Mouse (Mus musculus) urinary bladder, adult 18-20 months (tissue): ENCODE data around the gene Rbms3.

Experiments used
- DNase-seq, 2 experiments: peaks; one replicate each; pipeline ENCODE4 v3.0.0; 2022; ENCODE audit warnings: low spot score in 2 of 2, mixed read lengths in 2 of 2

Rbms3 gene

DNA sequence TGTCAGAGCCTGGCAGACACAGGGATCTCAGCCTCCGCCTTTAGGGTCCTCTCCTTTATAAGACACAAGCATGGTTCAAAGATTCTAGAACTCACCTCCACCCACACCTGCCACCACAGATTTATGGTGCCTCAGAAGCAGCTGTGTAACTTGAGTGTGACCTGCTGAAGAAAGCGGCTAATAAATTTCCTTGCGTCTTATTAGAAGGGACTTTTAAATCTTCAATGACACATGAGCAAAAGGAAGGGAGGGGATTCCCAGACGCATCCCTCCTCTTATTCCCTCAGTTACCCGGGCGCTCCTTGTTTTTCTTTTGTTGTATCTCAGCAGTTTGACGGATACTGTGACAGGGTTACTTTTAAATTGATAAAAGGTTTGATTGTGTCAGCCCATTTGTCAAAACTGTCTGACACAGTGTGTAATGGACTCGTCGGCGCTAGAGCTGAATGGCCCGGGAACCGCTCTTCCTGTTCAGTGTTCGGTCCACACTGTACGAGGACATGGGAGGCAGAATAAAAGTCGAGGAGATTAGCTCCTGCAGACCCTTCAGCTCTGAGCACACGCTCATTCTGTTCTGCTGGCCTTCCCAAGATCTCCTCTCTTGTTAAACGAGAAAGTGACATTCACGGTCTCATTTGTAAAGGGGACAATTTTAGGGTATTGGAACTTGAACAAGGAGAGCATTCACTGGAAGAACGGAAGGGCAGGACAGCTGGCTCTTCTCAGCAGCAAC is 527.3 kb downstream of the Rbms3 start:
- DNase-seq, result no peak

- no peak for DNase-seq
Measured at GRCm38 (mm10) chr9:117100181-117100580, 529.5 kb downstream of the Rbms3 start.

DNA sequence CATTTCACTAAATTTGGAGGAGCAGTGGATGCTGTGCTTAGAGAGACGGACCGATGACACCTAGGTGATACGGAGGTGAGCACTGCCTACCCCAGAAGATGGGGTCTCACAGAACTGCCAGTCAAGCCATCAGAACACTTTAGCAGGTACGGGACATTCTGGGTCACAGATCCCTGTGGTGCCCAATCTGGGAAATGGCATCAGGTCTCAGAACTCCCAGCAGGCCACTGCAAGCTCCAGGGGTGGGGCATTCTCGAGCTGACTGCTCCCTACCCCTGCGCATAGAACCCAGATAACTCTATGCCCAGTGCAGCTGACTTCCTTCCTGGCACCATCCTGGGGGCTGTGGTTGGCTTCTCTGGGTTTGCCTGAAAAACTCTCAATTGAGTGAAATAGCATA is 536.2 kb downstream of the Rbms3 start:
- no peak for DNase-seq

DNA sequence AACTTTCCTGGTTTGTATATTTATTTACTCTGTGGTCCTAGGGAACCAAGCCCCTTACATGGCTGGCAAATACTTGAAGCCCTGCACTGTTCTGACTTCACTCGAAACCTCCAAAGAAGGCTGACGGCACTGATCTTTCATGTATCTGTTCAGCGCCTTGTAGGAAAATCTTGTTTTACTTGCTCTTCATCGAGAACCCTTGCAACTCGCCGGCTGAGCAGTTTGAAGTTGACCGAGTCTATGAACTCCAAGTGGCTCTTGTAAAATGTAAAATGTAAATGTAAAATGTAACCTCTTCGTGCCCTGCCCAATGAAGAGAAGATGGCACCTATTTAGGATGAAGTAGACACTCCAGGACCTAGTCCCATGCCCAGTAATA is 537.5 kb downstream of the Rbms3 start:
- DNase-seq, result no peak

DNA sequence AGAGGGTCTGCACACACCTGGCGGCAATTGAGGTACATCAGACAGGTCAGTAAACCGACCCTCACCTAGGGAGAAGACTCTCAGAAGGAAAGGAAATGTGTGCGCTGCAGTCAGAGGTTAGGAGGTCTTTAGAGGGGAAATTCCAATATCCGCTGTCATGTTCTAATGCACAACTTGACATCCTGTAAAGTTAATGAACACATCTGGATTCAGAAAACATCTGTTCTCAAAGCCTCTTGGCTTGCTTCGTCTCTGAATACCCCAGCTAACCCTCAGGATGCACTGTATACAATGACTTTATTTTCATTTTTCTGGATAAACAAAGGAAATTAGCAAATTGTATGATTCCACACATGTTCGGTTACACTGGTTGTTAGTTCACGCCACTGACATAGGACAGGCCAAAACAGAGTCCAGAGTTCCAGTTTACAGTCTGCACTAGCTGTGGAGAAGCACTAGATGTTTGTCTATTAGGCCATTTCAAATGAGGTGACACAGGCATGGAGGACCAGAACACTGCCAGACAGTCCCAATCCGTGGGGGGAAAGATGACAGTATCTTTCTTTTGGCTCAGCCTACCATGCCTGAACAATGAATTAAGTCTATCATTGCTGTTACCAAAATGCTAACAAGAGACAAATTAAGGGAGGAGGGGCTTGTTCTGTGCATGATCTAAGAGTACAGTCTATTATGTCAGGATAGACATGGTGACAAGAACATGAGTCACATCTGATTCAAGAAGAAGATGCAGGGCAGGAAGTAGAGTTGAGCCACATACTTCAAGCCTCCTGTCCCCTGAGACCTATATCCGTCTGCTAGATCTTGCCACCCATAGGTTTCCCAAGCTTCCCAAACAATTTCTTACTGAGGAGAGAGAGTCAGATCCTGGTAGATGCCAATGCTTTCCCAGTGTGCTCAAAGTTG is 538.2 kb downstream of the Rbms3 start:
- DNase-seq, result no peak

DNA sequence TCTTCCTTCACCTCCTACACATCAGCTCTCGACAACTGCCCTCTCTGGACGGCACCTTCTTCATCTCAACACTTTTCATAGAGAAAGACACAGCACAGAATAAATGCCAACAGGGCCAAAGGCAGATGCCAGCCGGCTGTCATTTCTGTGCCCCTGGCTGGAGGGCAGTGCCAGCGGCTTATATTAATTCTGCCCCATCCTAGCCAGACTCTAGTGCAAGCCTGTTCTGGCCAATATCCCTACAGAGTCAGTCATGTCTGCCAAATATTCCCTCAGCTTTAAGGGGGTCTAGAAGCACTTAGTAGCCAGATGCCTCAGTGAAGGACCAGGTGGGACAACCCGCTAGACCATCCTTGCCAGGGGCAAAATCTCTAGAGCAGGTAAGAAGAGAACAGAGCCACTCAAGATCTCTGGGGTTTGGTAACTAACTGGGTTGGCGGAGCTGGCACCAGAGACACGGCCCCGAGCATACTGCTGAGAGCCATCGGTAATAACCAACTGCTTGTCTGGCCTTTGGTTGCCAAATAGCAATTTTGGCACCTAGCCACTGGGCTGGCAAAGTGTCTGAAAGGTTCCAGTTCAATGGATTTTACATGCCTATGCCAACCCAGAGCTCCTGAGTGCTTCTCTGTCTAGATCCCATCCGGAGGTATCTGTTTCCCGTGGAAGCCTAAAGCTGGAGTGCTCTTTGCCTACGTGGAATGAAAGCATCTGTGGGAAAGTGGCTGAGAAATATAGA is 540.1 kb downstream of the Rbms3 start:
- no peak for DNase-seq

DNA sequence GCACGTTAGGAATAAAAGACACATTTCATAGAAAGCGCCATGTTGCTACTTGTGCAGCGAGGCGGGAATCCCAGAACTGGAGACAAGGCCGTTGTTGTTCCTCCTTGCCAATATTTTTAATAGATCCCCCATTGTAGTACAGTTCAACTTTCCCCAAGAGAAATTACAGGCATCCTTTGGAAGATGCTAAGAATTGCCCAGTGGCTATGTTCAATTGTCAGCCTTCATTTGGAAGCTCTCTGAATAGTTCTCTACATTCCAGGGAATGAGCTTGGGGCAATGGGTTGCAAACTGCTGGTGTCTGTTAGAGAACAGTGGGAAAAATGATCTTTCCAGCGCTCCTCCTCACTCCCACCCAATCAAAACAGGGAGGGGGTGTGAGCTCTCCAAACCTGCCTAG is 541.4 kb downstream of the Rbms3 start:
- no peak for DNase-seq

GRCm38 (mm10) chr9:117085706-117086105 is 544.0 kb downstream of the Rbms3 start:
- DNase-seq, result no peak

- no peak for DNase-seq
Measured at GRCm38 (mm10) chr9:117084471-117084870, 545.2 kb downstream of the Rbms3 start.

GRCm38 (mm10) chr9:117079471-117079870 is 550.2 kb downstream of the Rbms3 start:
- no peak for DNase-seq

DNA sequence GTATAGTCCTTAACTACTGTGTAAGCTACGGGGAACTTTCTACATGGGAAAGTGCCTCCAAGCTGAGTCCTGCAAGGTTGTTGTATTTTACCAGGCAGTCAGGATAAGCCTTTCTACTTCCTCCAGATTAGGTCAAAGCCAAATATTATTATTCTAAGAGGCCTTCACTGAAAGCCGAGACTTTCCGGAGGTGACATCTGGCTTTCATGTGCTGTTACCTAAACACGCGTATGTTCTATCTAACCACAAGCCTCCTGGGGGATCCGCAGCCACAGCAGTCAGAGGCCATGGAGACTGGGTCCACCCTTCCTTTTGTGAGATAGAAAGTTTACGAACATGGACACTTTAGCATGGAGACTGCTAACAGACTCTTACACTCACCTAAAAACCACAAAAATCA is 552.2 kb downstream of the Rbms3 start:
- DNase-seq, result no peak

GRCm38 (mm10) chr9:117076785-117077184 is 552.9 kb downstream of the Rbms3 start:
- no peak for DNase-seq

DNA sequence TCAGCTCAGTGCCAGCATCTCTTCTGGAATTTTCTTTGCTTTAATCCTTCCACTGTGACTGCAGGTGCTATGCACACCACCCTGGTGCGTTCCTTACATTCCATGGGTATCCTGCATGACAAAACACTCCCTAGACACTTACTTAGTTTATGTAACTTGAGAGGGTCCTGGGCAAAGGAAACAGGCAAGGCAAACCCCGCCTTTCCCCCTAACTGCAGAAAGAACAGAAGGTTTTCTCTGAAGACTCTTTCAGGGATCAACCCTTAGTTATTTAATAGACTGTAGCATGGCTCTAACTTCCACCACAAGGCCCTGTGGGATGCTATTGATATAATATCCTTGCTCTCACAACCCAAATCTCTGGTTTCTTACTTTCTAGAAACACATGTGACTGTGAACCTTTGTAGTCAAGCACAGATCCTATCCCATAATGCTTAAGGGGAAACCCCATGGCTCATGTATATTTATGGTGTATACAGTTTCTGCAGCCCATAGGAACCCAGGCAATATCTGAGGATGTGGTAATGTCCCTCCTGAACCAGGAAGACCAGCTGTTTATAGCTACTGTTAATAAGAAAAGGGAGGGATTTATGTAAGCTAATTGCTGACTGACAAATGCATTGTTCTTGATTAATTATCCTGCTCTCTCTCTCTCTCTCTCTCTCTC is 557.1 kb downstream of the Rbms3 start:
- DNase-seq, result no peak

DNA sequence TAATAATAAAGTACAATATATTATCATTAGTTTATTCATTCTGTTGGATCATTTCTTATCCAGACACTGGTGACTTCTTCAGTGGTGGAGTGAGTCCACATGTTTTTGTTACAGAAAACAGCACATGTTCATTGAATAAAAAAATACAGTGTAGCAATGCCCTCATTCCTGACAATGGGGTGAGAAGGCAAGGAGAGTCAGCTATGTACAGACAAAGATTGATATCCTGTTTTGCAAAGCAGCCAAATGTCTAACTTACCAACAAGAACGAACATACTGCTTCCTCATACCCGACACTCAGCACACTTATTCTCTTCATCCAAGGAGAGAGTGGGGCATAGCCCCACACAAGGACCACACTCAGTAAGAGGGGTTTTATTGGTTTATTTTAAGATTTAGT is 559.1 kb downstream of the Rbms3 start:
- DNase-seq, result no peak

GRCm38 (mm10) chr9:117069232-117069631 is 560.5 kb downstream of the Rbms3 start:
- DNase-seq, result no peak

- DNase-seq, result no peak
Measured at GRCm38 (mm10) chr9:117067703-117068419, 561.9 kb downstream of the Rbms3 start.

GRCm38 (mm10) chr9:117066502-117066901 is 563.2 kb downstream of the Rbms3 start:
- no peak for DNase-seq

GRCm38 (mm10) chr9:117065601-117066000 is 564.1 kb downstream of the Rbms3 start:
- no peak for DNase-seq

DNA sequence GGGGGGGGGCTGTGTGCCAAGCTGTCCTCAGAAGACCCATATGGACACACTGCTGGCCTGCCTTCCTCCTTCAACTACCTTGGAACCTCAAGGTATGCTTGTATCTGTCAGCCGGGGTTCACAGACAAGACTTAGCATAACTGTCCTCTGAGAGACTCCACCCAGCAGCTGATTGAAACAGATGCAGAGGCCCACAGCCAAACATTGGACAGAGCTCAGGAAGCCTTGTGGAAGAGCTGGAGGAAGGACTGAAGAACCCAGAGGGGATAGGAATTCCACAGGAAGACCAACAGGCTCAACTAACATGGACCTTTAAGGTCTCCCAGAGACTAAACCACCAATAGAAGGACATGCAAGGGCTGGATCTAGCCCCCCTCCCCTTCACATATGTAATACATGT is 570.1 kb downstream of the Rbms3 start:
- no peak for DNase-seq

GRCm38 (mm10) chr9:117059135-117059534 is 570.6 kb downstream of the Rbms3 start:
- DNase-seq, result no peak

DNA sequence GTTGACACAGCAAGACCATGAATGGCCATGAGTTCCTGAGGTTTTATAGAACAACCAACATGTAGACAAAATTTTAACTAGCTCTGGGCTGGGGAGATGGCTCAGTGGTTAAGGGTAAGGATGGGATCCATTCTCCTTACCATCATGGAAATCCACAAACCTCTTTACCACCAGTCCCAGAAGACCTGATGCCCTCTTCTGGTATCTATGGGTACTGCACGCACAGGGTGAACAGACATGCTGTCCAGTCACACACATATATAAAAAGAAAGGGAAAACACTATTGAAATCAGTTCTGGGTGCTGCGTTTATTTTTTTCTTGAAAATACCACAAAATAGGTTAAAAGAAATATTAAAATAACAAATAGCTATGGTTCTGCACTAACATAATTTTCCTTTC is 577.8 kb downstream of the Rbms3 start:
- no peak for DNase-seq
